Mouse (Mus musculus) midbrain, embryonic 10.5 days (tissue): ENCODE results near the gene 1110051M20Rik. TPM values are rescaled to one million over a fixed set of nuclear protein-coding genes. Genes with fewer than 3 reads are reported as not detected.
A peak's percentile ranks its signal among the peaks of the same experiment; 100 is the strongest.

Experiments
- DNase-seq: peaks from one replicate; pipeline ENCODE4 v3.0.0-alpha.2; 2017; ENCODE audit warnings: low spot score
- H3K27ac ChIP-seq: fragments of 300-500 bp; sonication (generic); replicated peaks from 2 replicates; pipeline ENCODE4 v1.5.1; 2016; ENCODE audit warnings: mild to moderate bottlenecking
- H3K27me3 ChIP-seq: fragments of 300-500 bp; sonication (generic); 2 replicates; pipeline ENCODE4 v1.6.1; 2016; ENCODE audit warnings: low read depth, mild to moderate bottlenecking; ENCODE audit not compliant: poor library complexity, severe bottlenecking
- H3K36me3 ChIP-seq: fragments of 300-500 bp; sonication (generic); 2 replicates; pipeline ENCODE4 v1.6.1; 2016; ENCODE audit warnings: mild to moderate bottlenecking, moderate library complexity
- H3K4me1 ChIP-seq: fragments of 300-500 bp; sonication (generic); 2 replicates; pipeline ENCODE4 v1.6.1; 2016
- H3K4me3 ChIP-seq: fragments of 300-500 bp; sonication (generic); 2 replicates; pipeline ENCODE4 v1.5.1; 2016; ENCODE audit warnings: mild to moderate bottlenecking, moderate library complexity
- H3K9me3 ChIP-seq: fragments of 300-500 bp; sonication (generic); replicated peaks from 2 replicates; pipeline ENCODE4 v1.6.1; 2016; ENCODE audit warnings: mild to moderate bottlenecking
- WGBS: fragments of 180-500 bp; shearing (Covaris S2); methylation state at CpG from one replicate; pipeline ENCODE4 v1.1.7; 2016; 5-methylcytosine and 5-hydroxymethylcytosine counted together
- polyA plus RNA-seq: library from polyadenylated mRNA; unstranded; fragments of >200 nt; fragmentation: Nextera tagmentation; extraction: Ambion mirVana; gene quantifications from 2 replicates; pipeline ENCODE4 v1.2.1, GENCODE M21; 2016

1110051M20Rik gene
- polyA plus RNA-seq, 1 experiment from 2014 or later = 87.1 TPM

GRCm38 (mm10) chr2:91467613-91468012 is 23.1 kb upstream of the 1110051M20Rik start:
- H3K9me3 ChIP-seq = no peaks in the 10 kb centered on the region
- 83% methylated on average over 8 of the region's 8 CpGs for WGBS
- H3K36me3 ChIP-seq = peaks cover 18% of the 10 kb centered on the region
- no peak overlapping the region for H3K27ac ChIP-seq
- H3K4me3 ChIP-seq = no peak overlapping the region
- H3K27me3 ChIP-seq = no peaks in the 10 kb centered on the region
- no peak for DNase-seq
- peaks cover 43% of the 10 kb centered on the region for H3K4me1 ChIP-seq

DNA sequence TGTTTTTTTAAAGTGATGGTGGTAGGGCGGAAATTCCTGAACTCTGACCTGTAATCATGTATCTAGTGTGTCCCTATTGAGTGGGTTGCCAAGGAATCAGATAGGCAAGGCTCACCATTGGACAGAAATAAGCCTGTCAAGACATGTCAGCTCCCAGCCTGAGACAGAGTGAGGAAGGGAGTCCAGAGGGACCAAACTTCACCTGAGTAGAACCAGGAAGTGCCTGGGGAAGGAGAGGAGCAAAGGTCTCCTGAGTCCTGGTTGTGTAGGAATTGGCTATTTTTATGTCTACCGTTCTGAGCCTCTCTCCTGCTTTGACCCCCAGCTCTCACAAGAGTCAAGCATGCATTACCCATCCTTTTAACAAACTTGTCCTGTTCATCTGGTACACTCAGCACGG is 21.4 kb upstream of the 1110051M20Rik start:
- Histone ChIP-seq H3K27ac (no peak overlapping the region), H3K27me3 (no peaks in the 10 kb centered on the region), H3K9me3 (no peaks in the 10 kb centered on the region), H3K4me3 (no peak overlapping the region), H3K36me3 (peaks cover 2% of the 10 kb centered on the region), H3K4me1 (peaks cover 58% of the 10 kb centered on the region)
- WGBS = 81% methylated on average over 3 of the region's 3 CpGs
- no peak for DNase-seq

DNA sequence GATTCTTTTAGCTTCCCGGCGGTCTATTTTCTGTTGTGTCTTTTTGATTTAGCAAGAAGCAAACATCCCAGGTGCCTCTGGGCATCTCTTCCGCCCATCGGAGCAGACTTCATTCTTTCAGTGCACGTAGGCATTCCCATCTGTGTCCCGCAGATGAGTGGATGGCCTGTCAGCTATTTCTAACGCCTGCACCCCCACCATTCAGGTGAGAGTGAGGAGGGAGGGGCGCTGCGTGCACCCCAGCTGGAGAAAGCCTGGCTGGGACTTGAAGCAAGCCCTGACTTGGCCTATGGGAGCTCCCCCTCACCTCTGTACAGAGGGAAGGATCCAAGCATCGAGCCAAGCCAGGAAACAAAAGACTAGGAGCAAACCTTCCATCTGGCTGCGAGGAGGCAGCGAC is 18.2 kb upstream of the 1110051M20Rik start:
- no peaks in the 10 kb centered on the region for H3K9me3 ChIP-seq
- 16% methylated on average over 12 of the region's 12 CpGs for WGBS
- no peak for DNase-seq
- peak overlapping the region; percentile 66 for H3K27ac ChIP-seq
- H3K36me3 ChIP-seq = peaks cover 7% of the 10 kb centered on the region
- H3K4me3 ChIP-seq = peak overlapping the region; percentile 16; the same call in 1 of the 2 replicates
- no peaks in the 10 kb centered on the region for H3K27me3 ChIP-seq
- H3K4me1 ChIP-seq = peaks cover 62% of the 10 kb centered on the region

DNA sequence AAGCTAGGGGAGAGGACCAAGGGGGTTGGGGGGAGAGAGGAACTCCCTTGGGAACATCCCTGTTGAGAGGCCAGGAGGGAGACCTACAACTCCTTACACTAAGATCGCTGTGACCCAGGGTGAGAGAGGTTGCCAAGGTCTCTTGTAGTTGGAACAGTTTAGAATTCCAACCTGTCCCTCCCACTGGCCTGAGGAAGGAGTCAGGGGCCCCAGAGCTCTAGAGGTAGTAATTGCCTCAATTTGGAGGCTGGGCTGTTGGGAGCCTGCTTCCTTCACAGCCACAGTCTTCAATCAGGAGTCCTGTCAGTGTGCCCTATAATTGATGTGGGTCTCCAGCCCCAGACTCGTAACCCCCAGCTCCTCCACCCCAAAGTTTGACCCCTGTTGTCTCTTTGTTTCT is 17.7 kb upstream of the 1110051M20Rik start:
- no peak for DNase-seq
- H3K9me3 ChIP-seq = no peaks in the 10 kb centered on the region
- no peaks in the 10 kb centered on the region for H3K27me3 ChIP-seq
- H3K4me1 ChIP-seq = peaks cover 62% of the 10 kb centered on the region
- 12% methylated on average over 2 of the region's 2 CpGs for WGBS
- H3K36me3 ChIP-seq = peaks cover 7% of the 10 kb centered on the region
- 0 out of 2 replicates have a peak overlapping the region, but pooled peaks have one; percentile 16 for H3K4me3 ChIP-seq
- peak overlapping the region; percentile 66 for H3K27ac ChIP-seq

- Histone ChIP-seq H3K27me3 (no peaks in the 10 kb centered on the region), H3K9me3 (no peaks in the 10 kb centered on the region), H3K27ac (peak overlapping the region; percentile 55), H3K4me1 (peaks cover 65% of the 10 kb centered on the region), H3K4me3 (no peak overlapping the region), H3K36me3 (peaks cover 7% of the 10 kb centered on the region)
- 75% methylated on average over 3 of the region's 3 CpGs for WGBS
- DNase-seq = no peak
Measured at GRCm38 (mm10) chr2:91461341-91461740, 16.8 kb upstream of the 1110051M20Rik start.

DNA sequence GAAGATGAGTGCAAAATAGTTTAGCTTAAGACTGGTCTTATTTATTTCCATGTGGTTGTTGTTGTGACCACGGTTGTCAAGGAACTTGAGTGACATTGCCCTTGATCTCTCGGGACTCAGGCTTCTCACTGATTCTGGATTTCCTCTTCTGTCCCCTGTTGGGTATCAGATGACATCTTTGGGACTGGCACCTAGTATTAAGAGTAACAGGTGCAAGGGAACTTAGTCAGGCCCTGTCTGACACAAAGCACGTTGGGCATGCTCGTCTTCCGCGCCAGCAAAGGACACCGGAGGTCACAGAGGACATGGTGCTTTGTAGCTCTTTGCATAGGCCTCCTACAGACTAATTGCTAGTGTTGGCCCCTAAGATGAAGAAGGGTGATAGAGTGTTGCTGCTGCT is 16.3 kb upstream of the 1110051M20Rik start:
- DNase-seq = no peak
- H3K4me3 ChIP-seq = no peak overlapping the region
- H3K27ac ChIP-seq = 0 out of 2 replicates have a peak overlapping the region, but pooled peaks have one; percentile 55
- H3K36me3 ChIP-seq = peaks cover 7% of the 10 kb centered on the region
- WGBS = 81% methylated on average over 7 of the region's 7 CpGs
- no peaks in the 10 kb centered on the region for H3K9me3 ChIP-seq
- H3K27me3 ChIP-seq = no peaks in the 10 kb centered on the region
- H3K4me1 ChIP-seq = peaks cover 70% of the 10 kb centered on the region

DNA sequence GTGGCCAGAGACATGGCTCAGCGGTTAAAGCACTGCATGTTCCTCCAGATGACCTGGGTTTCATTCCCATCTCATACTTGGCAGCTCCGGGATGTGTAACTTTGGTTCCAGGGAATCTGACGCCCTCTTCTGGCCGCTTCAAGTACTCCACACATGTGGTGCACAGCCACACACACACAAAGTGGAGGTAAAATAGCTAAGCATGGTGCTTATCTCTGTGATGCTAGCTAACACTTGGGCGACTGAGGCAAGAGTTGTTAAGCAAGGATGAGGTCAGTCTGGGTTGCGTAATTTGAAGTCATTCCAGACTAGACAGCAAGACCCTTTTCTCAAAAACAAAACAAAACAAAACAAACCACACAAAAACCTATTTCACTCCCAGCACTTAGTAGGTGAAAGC is 15.6 kb upstream of the 1110051M20Rik start:
- DNase-seq = no peak
- Histone ChIP-seq H3K27me3 (no peaks in the 10 kb centered on the region), H3K4me1 (peaks cover 76% of the 10 kb centered on the region), H3K9me3 (no peaks in the 10 kb centered on the region), H3K27ac (no peak overlapping the region), H3K4me3 (peak overlapping the region; percentile 89; the same call in 1 of the 2 replicates), H3K36me3 (peaks cover 7% of the 10 kb centered on the region)
- 93% methylated on average over 6 of the region's 6 CpGs for WGBS

DNA sequence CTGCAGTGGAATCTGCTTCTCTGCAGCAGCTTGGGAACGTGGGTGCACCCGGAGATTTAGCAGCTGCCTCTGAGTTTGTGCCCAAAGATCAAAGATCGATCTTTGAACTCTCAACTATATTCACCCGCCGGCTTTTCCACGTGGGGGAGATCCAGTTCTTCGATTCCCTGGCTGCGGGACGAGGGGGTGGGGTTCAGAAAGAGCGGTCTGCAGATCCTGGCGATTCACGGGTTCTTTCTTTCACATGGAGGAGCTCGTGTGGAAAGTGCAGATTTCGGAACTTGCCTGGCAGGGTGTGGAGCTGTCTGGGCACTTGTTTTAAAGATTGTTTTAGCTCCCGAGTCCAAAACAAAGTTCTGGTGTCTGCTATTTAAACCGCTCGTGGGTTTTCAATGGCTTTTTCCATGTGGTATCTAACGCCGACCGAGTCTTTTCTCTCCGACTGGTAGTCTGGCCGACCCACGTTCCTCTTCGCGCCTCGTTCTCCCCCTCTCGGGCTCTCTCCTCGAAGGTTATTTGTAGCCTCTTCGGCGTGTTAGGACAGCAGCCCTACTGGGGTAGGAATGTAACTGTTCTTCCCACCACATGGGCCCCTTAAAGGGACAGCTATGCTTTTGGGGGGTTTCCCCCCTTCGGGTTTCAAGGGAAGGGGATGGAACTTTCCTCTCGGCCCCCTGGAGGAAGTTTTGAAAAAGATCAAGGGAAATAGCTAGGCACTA is 14.3 kb upstream of the 1110051M20Rik start:
- DNase-seq = peak; percentile 71
- WGBS = under 1% methylated on average over 32 of the region's 32 CpGs
- H3K36me3 ChIP-seq = peaks cover 7% of the 10 kb centered on the region
- H3K27me3 ChIP-seq = no peaks in the 10 kb centered on the region
- peak overlapping the region; percentile 89 for H3K27ac ChIP-seq
- no peaks in the 10 kb centered on the region for H3K9me3 ChIP-seq
- peaks cover 76% of the 10 kb centered on the region for H3K4me1 ChIP-seq
- peak overlapping the region; percentile 89 for H3K4me3 ChIP-seq

DNA sequence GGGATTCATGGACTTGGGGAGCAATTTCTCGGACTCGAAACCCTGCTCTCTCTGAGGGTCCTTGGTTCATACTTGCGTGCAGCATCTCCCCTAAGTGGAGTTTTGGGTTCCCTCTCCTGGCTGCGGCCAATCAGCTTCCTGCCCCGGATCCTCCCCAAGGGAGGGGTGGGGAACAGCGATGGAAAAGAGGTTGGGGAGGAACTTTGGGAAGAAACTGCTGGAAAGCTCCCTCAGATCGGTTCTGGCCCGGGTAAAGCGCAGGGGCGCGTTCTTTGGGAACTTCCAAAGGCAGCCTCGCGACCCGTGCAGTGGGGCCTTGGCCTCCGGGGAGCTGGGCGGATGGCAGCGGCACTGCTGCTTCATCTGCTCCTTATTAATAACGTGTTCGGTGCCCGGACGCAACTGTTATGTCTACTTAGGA is 13.8 kb upstream of the 1110051M20Rik start:
- peaks cover 7% of the 10 kb centered on the region for H3K36me3 ChIP-seq
- DNase-seq = peak; percentile 75
- peaks cover 76% of the 10 kb centered on the region for H3K4me1 ChIP-seq
- H3K27me3 ChIP-seq = no peaks in the 10 kb centered on the region
- H3K4me3 ChIP-seq = peak overlapping the region; percentile 89
- no peaks in the 10 kb centered on the region for H3K9me3 ChIP-seq
- peak overlapping the region; percentile 89 for H3K27ac ChIP-seq
- WGBS = under 1% methylated on average over 21 of the region's 21 CpGs

GRCm38 (mm10) chr2:91457656-91458251 is 13.2 kb upstream of the 1110051M20Rik start:
- Histone ChIP-seq H3K27me3 (no peaks in the 10 kb centered on the region), H3K4me1 (peaks cover 70% of the 10 kb centered on the region), H3K36me3 (peaks cover 7% of the 10 kb centered on the region), H3K4me3 (peak overlapping the region; percentile 89), H3K27ac (peak overlapping the region; percentile 89), H3K9me3 (no peaks in the 10 kb centered on the region)
- DNase-seq = peak; percentile 76
- WGBS = under 1% methylated on average over 45 of the region's 45 CpGs

- no peaks in the 10 kb centered on the region for H3K27me3 ChIP-seq
- WGBS = under 1% methylated on average over 32 of the region's 36 CpGs
- peaks cover 7% of the 10 kb centered on the region for H3K36me3 ChIP-seq
- H3K4me3 ChIP-seq = peak within 1 kb of the TSS; percentile 89
- no peak for DNase-seq
- H3K27ac ChIP-seq = peak within 1 kb of the TSS; percentile 89
- no peaks in the 10 kb centered on the region for H3K9me3 ChIP-seq
- peaks cover 65% of the 10 kb centered on the region for H3K4me1 ChIP-seq
Measured at GRCm38 (mm10) chr2:91457259-91457655, 12.8 kb upstream of the 1110051M20Rik start, which contains the start of gene Lrp4. Lrp4 (plus strand) TSS chr2:91457511.

DNA sequence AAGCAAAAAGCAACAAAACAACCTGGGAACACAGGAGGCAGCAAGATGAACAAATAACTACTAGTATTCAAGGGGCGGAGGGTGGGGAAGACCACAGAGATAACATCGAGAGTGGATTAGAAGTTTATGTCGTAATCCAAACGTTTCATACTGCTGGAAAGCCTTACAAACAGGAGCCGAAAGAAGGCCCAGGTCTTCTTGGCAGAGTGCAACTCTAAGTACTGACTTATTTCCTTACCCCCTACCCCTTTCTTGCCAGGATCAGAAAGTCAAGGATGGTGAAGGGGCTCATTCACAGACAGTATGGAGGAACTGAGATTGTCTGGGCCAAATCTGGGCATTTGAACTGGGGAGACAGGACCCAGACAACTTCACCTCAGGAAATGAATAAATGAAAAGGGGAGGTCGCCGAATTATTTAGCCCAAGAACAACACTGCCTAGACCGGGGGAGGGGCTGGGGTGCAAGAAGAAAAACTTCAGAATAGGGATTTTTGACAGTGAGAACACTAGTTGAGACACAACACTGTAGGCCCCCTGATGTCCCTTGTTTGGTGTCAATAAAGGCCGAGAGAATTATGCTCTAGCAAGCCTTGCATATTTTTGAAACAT is 12.1 kb upstream of the 1110051M20Rik start:
- DNase-seq = no peak
- H3K4me1 ChIP-seq = peaks cover 59% of the 10 kb centered on the region

GRCm38 (mm10) chr2:91455826-91456225 is 11.3 kb upstream of the 1110051M20Rik start:
- Histone ChIP-seq H3K27ac (no peak overlapping the region), H3K4me3 (no peak overlapping the region), H3K4me1 (peaks cover 51% of the 10 kb centered on the region), H3K9me3 (no peaks in the 10 kb centered on the region), H3K27me3 (no peaks in the 10 kb centered on the region), H3K36me3 (peaks cover 7% of the 10 kb centered on the region)
- DNase-seq = no peak
- 8% methylated on average over 4 of the region's 4 CpGs for WGBS

More for the DNA sequence above, 12.1 kb upstream of the 1110051M20Rik start:
- no peaks in the 10 kb centered on the region for H3K9me3 ChIP-seq
- H3K27ac ChIP-seq = peak overlapping the region; percentile 89
- H3K27me3 ChIP-seq = no peaks in the 10 kb centered on the region
- H3K36me3 ChIP-seq = peaks cover 7% of the 10 kb centered on the region
- 49% methylated on average over 9 of the region's 9 CpGs for WGBS
- H3K4me3 ChIP-seq = peak overlapping the region; percentile 89
